ENCODE assay signal across 26 mouse cellular contexts in genomic region chr2:146361969-146362368, GRCm38 (mm10).
DNase-seq lines count a peak whose midpoint lies in the region; ATAC-seq lines count a peak whose summit lies in the region.
"Had no signal": no experiment of that assay in that cellular context is flagged by ENCODE, and none has a peak within 500 bp of the region (broad histone marks: within the 10 kb centered on the region; RNA-seq: fewer than 3 reads in every experiment).

No protein-coding gene starts in this region.

- ATAC-seq in embryonic facial prominence, embryonic 11.5 days (replicated peaks; ENCODE audit: insufficient number of reproducible peaks, low FRiP score, low TSS enrichment, low read depth): no peak
- ATAC-seq in embryonic facial prominence, embryonic 14.5 days (ENCODE audit: low read depth): no peak
- ATAC-seq: activated CD4-positive, CD25-positive, alpha-beta regulatory T cell, adult 4 months; forebrain, embryonic 13.5 days; forebrain, embryonic 16.5 days; intestine, postnatal 0 days had no signal

- H3K27me3 ChIP-seq in embryonic facial prominence, embryonic 11.5 days (ENCODE audit: control insufficient read depth, insufficient read depth, low read length): no peaks in the 10 kb centered on the region
- H3K27me3 ChIP-seq in embryonic facial prominence, embryonic 10.5 days (replicated peaks; ENCODE audit: low read depth, poor library complexity, severe bottlenecking): no peaks in the 10 kb centered on the region
- H3K27me3 ChIP-seq in embryonic facial prominence, embryonic 14.5 days (replicated peaks; ENCODE audit: control insufficient read depth, insufficient read depth, low read length): no peaks in the 10 kb centered on the region
- H3K27me3 ChIP-seq: embryonic facial prominence, embryonic 12.5 days; forebrain, embryonic 13.5 days; heart, embryonic 13.5 days; hindbrain, embryonic 13.5 days had no signal

- no peak overlapping the region for H3K9ac ChIP-seq in embryonic facial prominence, embryonic 11.5 days (replicated peaks; ENCODE audit: low read length)
- no peak overlapping the region for H3K9ac ChIP-seq in embryonic facial prominence, embryonic 14.5 days (ENCODE audit: low read depth, low read length)
- H3K9ac ChIP-seq: embryonic facial prominence, embryonic 12.5 days; forebrain, embryonic 13.5 days; heart, embryonic 13.5 days; hindbrain, embryonic 13.5 days had no signal

- WGBS in embryonic facial prominence, embryonic 11.5 days: 61% methylated on average over 4 of the region's 4 CpGs
- WGBS in embryonic facial prominence, embryonic 10.5 days: 77% methylated on average over 4 of the region's 4 CpGs
- 51% methylated on average over 4 of the region's 4 CpGs for whole genome bisulfite sequencing in embryonic facial prominence, embryonic 14.5 days

- no peak overlapping the region for H3K27ac ChIP-seq in embryonic facial prominence, embryonic 11.5 days (replicated peaks; ENCODE audit: low read depth, low read length)
- no peak overlapping the region for H3K27ac ChIP-seq in embryonic facial prominence, embryonic 10.5 days (replicated peaks)
- H3K27ac ChIP-seq in embryonic facial prominence, embryonic 14.5 days (replicated peaks; ENCODE audit: low read depth, low read length): no peak overlapping the region
- H3K27ac ChIP-seq: embryonic facial prominence, embryonic 12.5 days; forebrain, embryonic 10.5 days; forebrain, embryonic 13.5 days; heart, adult 2 months; heart, embryonic 10.5 days; heart, embryonic 13.5 days; hindbrain, embryonic 13.5 days had no signal

- no peaks in the 10 kb centered on the region for H3K36me3 ChIP-seq in embryonic facial prominence, embryonic 11.5 days (replicated peaks; ENCODE audit: control insufficient read depth, insufficient read depth, low read depth, low read length)
- H3K36me3 ChIP-seq in embryonic facial prominence, embryonic 10.5 days (replicated peaks): no peaks in the 10 kb centered on the region
- H3K36me3 ChIP-seq in embryonic facial prominence, embryonic 14.5 days (ENCODE audit: control insufficient read depth, insufficient read depth, low read length): no peaks in the 10 kb centered on the region
- H3K36me3 ChIP-seq: embryonic facial prominence, embryonic 12.5 days; forebrain, embryonic 10.5 days; heart, embryonic 10.5 days; hindbrain, embryonic 13.5 days had no signal

- no peaks in the 10 kb centered on the region for H3K4me1 ChIP-seq in embryonic facial prominence, embryonic 11.5 days (ENCODE audit: control insufficient read depth, insufficient read depth, low read length)
- H3K4me1 ChIP-seq in embryonic facial prominence, embryonic 10.5 days: peaks cover 34% of the 10 kb centered on the region
- H3K4me1 ChIP-seq in embryonic facial prominence, embryonic 14.5 days (ENCODE audit: control insufficient read depth, insufficient read depth, low read length): peaks cover 9% of the 10 kb centered on the region

- intact Hi-C loops in left cerebral cortex, postnatal 4 days (cut with DNase I): no loop called here
- intact Hi-C loops in left cerebral cortex, postnatal 10 days (cut with DNase I): no loop called here

- H3K4me2 ChIP-seq in embryonic facial prominence, embryonic 11.5 days (ENCODE audit: low read depth, low read length): no peak overlapping the region
- no peak overlapping the region for H3K4me2 ChIP-seq in embryonic facial prominence, embryonic 14.5 days (ENCODE audit: low read depth, low read length)
- H3K4me2 ChIP-seq: embryonic facial prominence, embryonic 12.5 days; forebrain, embryonic 13.5 days; heart, embryonic 13.5 days; hindbrain, embryonic 13.5 days had no signal

- DNase-seq in cerebellum, postnatal 10 days: peak; percentile 77 to 88
- no peak for DNase-seq in cerebellum, adult 11-12 months
- DNase-seq in embryonic facial prominence, embryonic 11.5 days (ENCODE audit: low spot score): peak; percentile 53
- DNase-seq in embryonic facial prominence, embryonic 10.5 days (ENCODE audit: low spot score): no peak
- DNase-seq in left cerebral cortex, postnatal 4 days: peak; percentile 84
- no peak for DNase-seq in left cerebral cortex, postnatal 10 days (ENCODE audit: extremely low spot score in 1 of 2, low spot score in 2 of 2)
- DNase-seq in embryonic facial prominence, embryonic 14.5 days (ENCODE audit: low spot score): peak; percentile 38
- no peak for DNase-seq in layer of hippocampus, adult 9-10 months (ENCODE audit: low spot score)
- DNase-seq: adrenal gland, adult 8-10 months; adrenal gland, postnatal 25 days; cerebellum, adult 18-20 months; cerebellum, adult 9-11 months; gastrocnemius, postnatal 10 days; gastrocnemius, postnatal 36 days; heart, adult 2 months; heart, postnatal 14 days; heart, postnatal 4 days had no signal

- no peak overlapping the region for H3K4me3 ChIP-seq in embryonic facial prominence, embryonic 11.5 days (ENCODE audit: low read depth, low read length)
- no peak overlapping the region for H3K4me3 ChIP-seq in embryonic facial prominence, embryonic 10.5 days
- H3K4me3 ChIP-seq in embryonic facial prominence, embryonic 14.5 days (ENCODE audit: low read depth, low read length): no peak overlapping the region
- H3K4me3 ChIP-seq: embryonic facial prominence, embryonic 12.5 days; forebrain, embryonic 10.5 days; forebrain, embryonic 13.5 days; heart, adult 2 months; heart, embryonic 10.5 days; heart, embryonic 13.5 days; hindbrain, embryonic 13.5 days had no signal

- H3K9me3 ChIP-seq in embryonic facial prominence, embryonic 11.5 days (replicated peaks; ENCODE audit: control insufficient read depth, low read length): no peaks in the 10 kb centered on the region
- H3K9me3 ChIP-seq in embryonic facial prominence, embryonic 10.5 days: no peaks in the 10 kb centered on the region
- no peaks in the 10 kb centered on the region for H3K9me3 ChIP-seq in embryonic facial prominence, embryonic 14.5 days (ENCODE audit: control insufficient read depth, low read length)
- H3K9me3 ChIP-seq: embryonic facial prominence, embryonic 12.5 days; forebrain, embryonic 10.5 days; forebrain, embryonic 13.5 days; heart, embryonic 10.5 days; heart, embryonic 13.5 days; hindbrain, embryonic 13.5 days had no signal

Comparison
In these comparisons a context has a peak if more than half of its experiments do, and no peak if none do; other contexts are left out.
1. DNase-seq: peak in cerebellum, postnatal 10 days (2 of 2), embryonic facial prominence, embryonic 11.5 days (single experiment), left cerebral cortex, postnatal 4 days (single experiment) and embryonic facial prominence, embryonic 14.5 days (single experiment); none in cerebellum, adult 11-12 months (single experiment), embryonic facial prominence, embryonic 10.5 days (single experiment), left cerebral cortex, postnatal 10 days (0 of 2) and layer of hippocampus, adult 9-10 months (single experiment).